Mouse (Mus musculus) liver, embryonic 14.5 days (tissue): ENCODE measurements at regions not wholly inside any gene's neighbourhood (a gene's known extent, or its start where the extent isn't known, plus 50 kb on each side); places are given as distances from the start of the nearest gene placed in this dataset.

ENCODE experiments used
- ATAC-seq: fragments of 200-750 bp; cut with Nextera tagmentation; 2 replicates; pipeline ENCODE4 v1.8.0; 2017; ENCODE audit warnings: moderate number of reproducible peaks, mild to moderate bottlenecking, moderate library complexity; ENCODE audit not compliant: insufficient read depth
- DNase-seq, 3 experiments: peaks; one replicate each; pipeline ENCODE4 v3.0.0-alpha.2; 2012 to 2013; ENCODE audit warnings: low read depth in 3 of 3, low spot score in 3 of 3
- H3K27ac ChIP-seq: fragments of 300-500 bp; sonication (generic); 2 replicates; pipeline ENCODE4 v1.5.1; 2014; ENCODE audit warnings: moderate library complexity, mild to moderate bottlenecking, control low read depth, inconsistent platforms
- H3K27me3 ChIP-seq: fragments of 300-500 bp; sonication (generic); 2 replicates; pipeline ENCODE4 v1.6.1; 2014; ENCODE audit warnings: mild to moderate bottlenecking, low read length, moderate library complexity; ENCODE audit not compliant: control insufficient read depth, insufficient read depth
- H3K36me3 ChIP-seq: fragments of 300-500 bp; sonication (generic); replicated peaks from 2 replicates; pipeline ENCODE4 v1.6.1; 2014; ENCODE audit warnings: low read depth; ENCODE audit not compliant: control insufficient read depth, insufficient read depth
- H3K4me1 ChIP-seq, 2 experiments: fragments of 200-500 bp in 1 of 2; fragments of 300-500 bp in 1 of 2; sonication (generic) in 1 of 2; replicated peaks; 2 replicates each; pipeline ENCODE4 v1.6.1; 2012 to 2014; ENCODE audit warnings: antibody characterized with exemption in 1 of 2, inconsistent platforms in 1 of 2, low read length in 1 of 2; ENCODE audit not compliant: control insufficient read depth in 2 of 2, insufficient read depth in 2 of 2
- H3K4me2 ChIP-seq: fragments of 300-500 bp; sonication (generic); 2 replicates; pipeline ENCODE4 v1.6.1; 2014; ENCODE audit warnings: low read depth, mild to moderate bottlenecking, control low read depth, moderate library complexity
- H3K4me3 ChIP-seq, 2 experiments: fragments of 200-500 bp in 1 of 2; fragments of 300-500 bp in 1 of 2; sonication (generic) in 1 of 2; 2 replicates each; pipeline ENCODE4 v1.5.1; 2012 to 2014; ENCODE audit warnings: low read depth in 2 of 2, low read length in 2 of 2, mild to moderate bottlenecking in 2 of 2, control low read depth in 1 of 2, inconsistent platforms in 1 of 2, moderate library complexity in 1 of 2; ENCODE audit not compliant: insufficient read depth in 1 of 2
- H3K9ac ChIP-seq: fragments of 300-500 bp; sonication (generic); replicated peaks from 2 replicates; pipeline ENCODE4 v1.6.1; 2014; ENCODE audit warnings: mild to moderate bottlenecking, control low read depth, moderate library complexity
- H3K9me3 ChIP-seq: fragments of 300-500 bp; sonication (generic); 2 replicates; pipeline ENCODE4 v1.6.1; 2016; ENCODE audit warnings: low read length, mixed read lengths; ENCODE audit not compliant: control insufficient read depth
- CTCF ChIP-seq: IDR thresholded peaks from 2 replicates; pipeline ENCODE4 v1.5.1; 2016; ENCODE audit warnings: antibody characterized with exemption, low read depth, control low read depth
- EP300 ChIP-seq: IDR thresholded peaks from 2 replicates; pipeline ENCODE4 v1.6.1; 2016; ENCODE audit warnings: antibody characterized with exemption, low read depth
- WGBS: fragments of 180-500 bp; shearing (Covaris S2); extraction: QIAGEN DNeasy Blood & Tissue Kit; methylation state at CpG from one replicate; pipeline ENCODE4 v1.1.7; 2014; ENCODE audit not compliant: insufficient replicate concordance; 5-methylcytosine and 5-hydroxymethylcytosine counted together

- no peak for ATAC-seq
- WGBS, result 35% methylated on average over 2 of the region's 2 CpGs
- H3K27ac ChIP-seq, result no peak overlapping the region
- no peak overlapping the region for H3K9ac ChIP-seq
- no peaks in the 10 kb centered on the region for H3K27me3 ChIP-seq
- DNase-seq, result no peak
- no peak overlapping the region for H3K4me2 ChIP-seq
- TF ChIP-seq EP300 (no peak), CTCF (no peak)
- no peaks in the 10 kb centered on the region for H3K9me3 ChIP-seq
- no peaks in the 10 kb centered on the region for H3K36me3 ChIP-seq
- no peak overlapping the region for H3K4me3 ChIP-seq
- H3K4me1 ChIP-seq, result no peaks in the 10 kb centered on the region
These were observed 55.7 kb upstream of the Ctsc start for GRCm38 (mm10) chr7:88222141-88222540.

GRCm38 (mm10) chr7:88225800-88226199 lies 52.1 kb upstream of the Ctsc start:
- TF ChIP-seq EP300 (no peak), CTCF (no peak)
- H3K27ac ChIP-seq, result no peak overlapping the region
- WGBS, result 43% methylated on average over 1 of the region's 1 CpGs
- H3K4me1 ChIP-seq, result no peaks in the 10 kb centered on the region
- H3K27me3 ChIP-seq, result no peaks in the 10 kb centered on the region
- H3K9ac ChIP-seq, result no peak overlapping the region
- no peak overlapping the region for H3K4me3 ChIP-seq
- no peaks in the 10 kb centered on the region for H3K9me3 ChIP-seq
- DNase-seq (no peak), ATAC-seq (no peak)
- H3K36me3 ChIP-seq, result no peaks in the 10 kb centered on the region
- H3K4me2 ChIP-seq, result no peak overlapping the region
